Comparison of ENCODE assay signal across 9 mouse cellular contexts in genomic region chr1:84697136-84697535, GRCm38 (mm10). TPM values are rescaled to one million over a fixed set of nuclear protein-coding genes. Genes with fewer than 3 reads are reported as not detected.
DNase-seq lines count a peak whose midpoint lies in the region; ATAC-seq and TF ChIP-seq lines count a peak whose summit lies in the region.
"Had no signal": no experiment of that assay in that cellular context is flagged by ENCODE, and none has a peak within 500 bp of the region (broad histone marks: within the 10 kb centered on the region; RNA-seq: fewer than 3 reads in every experiment).

No protein-coding gene starts in this region.

- H3K4me2 ChIP-seq in kidney, embryonic 14.5 days (replicated peaks; ENCODE audit: low read depth, low read length): no peak overlapping the region
- H3K4me2 ChIP-seq in hindbrain, embryonic 15.5 days: 0 out of 2 replicates have a peak overlapping the region, but pooled peaks have one; percentile 9
- no peak overlapping the region for H3K4me2 ChIP-seq in lung, postnatal 0 days (replicated peaks; ENCODE audit: low read depth, low read length)
- H3K4me2 ChIP-seq in heart, embryonic 11.5 days: no peak overlapping the region

- H3K36me3 ChIP-seq in kidney, embryonic 14.5 days (ENCODE audit: control insufficient read depth, insufficient read depth, low read length): no peaks in the 10 kb centered on the region
- H3K36me3 ChIP-seq in hindbrain, embryonic 15.5 days: no peaks in the 10 kb centered on the region
- no peaks in the 10 kb centered on the region for H3K36me3 ChIP-seq in lung, postnatal 0 days (ENCODE audit: insufficient read depth, low read length)
- H3K36me3 ChIP-seq in heart, embryonic 11.5 days (ENCODE audit: control insufficient read depth, insufficient read depth, low read length): no peaks in the 10 kb centered on the region

- H3K4me1 ChIP-seq in kidney, embryonic 14.5 days (ENCODE audit: control insufficient read depth, insufficient read depth, low read length): peaks cover 8% of the 10 kb centered on the region; the same call in 1 of the 2 replicates
- H3K4me1 ChIP-seq in hindbrain, embryonic 15.5 days (replicated peaks): peaks cover 28% of the 10 kb centered on the region
- H3K4me1 ChIP-seq in lung, postnatal 0 days (ENCODE audit: insufficient read depth, low read depth, low read length): peaks cover 8% of the 10 kb centered on the region; the same call in 1 of the 2 replicates
- 0 out of 2 replicates have a peak, but pooled peaks cover 4% of the 10 kb centered on the region for H3K4me1 ChIP-seq in heart, embryonic 11.5 days (ENCODE audit: control insufficient read depth, insufficient read depth, low read length)

- WGBS in kidney, embryonic 14.5 days: 3% methylated on average over 2 of the region's 2 CpGs
- 3% methylated on average over 2 of the region's 2 CpGs for WGBS in hindbrain, embryonic 15.5 days
- WGBS in lung, postnatal 0 days: 5% methylated on average over 2 of the region's 2 CpGs
- WGBS in heart, embryonic 11.5 days (ENCODE audit: insufficient replicate concordance): 2% methylated on average over 2 of the region's 2 CpGs

- TF ChIP-seq EP300 in lung, postnatal 0 days (IDR thresholded peaks at IDR 0.05): no peak

- TF ChIP-seq CTCF in lung, postnatal 0 days (IDR thresholded peaks at IDR 0.05): peak; percentile 36

- no peak overlapping the region for H3K9ac ChIP-seq in kidney, embryonic 14.5 days (ENCODE audit: low read depth, low read length)
- no peak overlapping the region for H3K9ac ChIP-seq in hindbrain, embryonic 15.5 days
- no peak overlapping the region for H3K9ac ChIP-seq in lung, postnatal 0 days (replicated peaks; ENCODE audit: low read depth)
- no peak overlapping the region for H3K9ac ChIP-seq in heart, embryonic 11.5 days (ENCODE audit: low read depth, low read length)

- H3K4me3 ChIP-seq in kidney, embryonic 14.5 days (ENCODE audit: low read length): no peak overlapping the region
- H3K4me3 ChIP-seq in hindbrain, embryonic 15.5 days: no peak overlapping the region
- H3K4me3 ChIP-seq in lung, postnatal 0 days (ENCODE audit: low read depth, low read length): no peak overlapping the region
- no peak overlapping the region for H3K4me3 ChIP-seq in heart, embryonic 11.5 days (ENCODE audit: low read depth, low read length)

- H3K27ac ChIP-seq in kidney, embryonic 14.5 days (ENCODE audit: low read depth, low read length): no peak overlapping the region
- no peak overlapping the region for H3K27ac ChIP-seq in hindbrain, embryonic 15.5 days (replicated peaks)
- no peak overlapping the region for H3K27ac ChIP-seq in lung, postnatal 0 days (ENCODE audit: low read length)
- no peak overlapping the region for H3K27ac ChIP-seq in heart, embryonic 11.5 days (ENCODE audit: low read depth, low read length)
- H3K27ac ChIP-seq: macrophage had no signal

- peaks cover 17% of the 10 kb centered on the region for H3K27me3 ChIP-seq in kidney, embryonic 14.5 days (ENCODE audit: control insufficient read depth, insufficient read depth, low read length)
- no peaks in the 10 kb centered on the region for H3K27me3 ChIP-seq in hindbrain, embryonic 15.5 days
- peaks cover 20% of the 10 kb centered on the region for H3K27me3 ChIP-seq in lung, postnatal 0 days (replicated peaks; ENCODE audit: insufficient read depth, low read length)
- peaks cover 21% of the 10 kb centered on the region for H3K27me3 ChIP-seq in heart, embryonic 11.5 days (ENCODE audit: control insufficient read depth, insufficient read depth, low read length)

- ATAC-seq in kidney, embryonic 14.5 days (ENCODE audit: low FRiP score, low TSS enrichment): no peak
- ATAC-seq in common myeloid progenitor, adult 5-6 weeks (replicated peaks; ENCODE audit: low read depth, poor library complexity, severe bottlenecking): peak; percentile 55
- ATAC-seq in hindbrain, embryonic 15.5 days (ENCODE audit: low FRiP score, low read depth): no peak
- ATAC-seq in lung, postnatal 0 days: no peak
- ATAC-seq in heart, embryonic 11.5 days (replicated peaks; ENCODE audit: insufficient number of reproducible peaks, low FRiP score, low TSS enrichment): no peak

- H3K9me3 ChIP-seq in kidney, embryonic 14.5 days (ENCODE audit: control insufficient read depth, low read length): no peaks in the 10 kb centered on the region
- H3K9me3 ChIP-seq in hindbrain, embryonic 15.5 days: no peaks in the 10 kb centered on the region
- no peaks in the 10 kb centered on the region for H3K9me3 ChIP-seq in lung, postnatal 0 days (ENCODE audit: low read length)
- H3K9me3 ChIP-seq in heart, embryonic 11.5 days (replicated peaks; ENCODE audit: control insufficient read depth, low read length): no peaks in the 10 kb centered on the region

- DNase-seq in kidney, postnatal 4 days: peak; percentile 53 to 62
- peak; percentile 47 for DNase-seq in adrenal gland, adult 18-20 months (ENCODE audit: low spot score in 2 of 2)
- DNase-seq in lung, postnatal 0 days (ENCODE audit: low spot score): no peak
- peak; percentile 89 to 90 for DNase-seq in right cerebral cortex, adult 2 months (ENCODE audit: low spot score in 2 of 2)

RNA-seq across cellular contexts. Expression of gene Dner, which starts 1.1 kb away (rescaled TPM):
- polyA plus RNA-seq in kidney, embryonic 14.5 days (2014; fragmentation: Nextera tagmentation; extraction: Ambion mirVana): 0.31 and 1.1 TPM in 2 replicates
- 1 to 10 TPM; 4.1 to 4.3 TPM for total RNA-seq in adrenal gland, adult 18-20 months (2021)
- total RNA-seq in common myeloid progenitor, adult 5-6 weeks (2017): not detected in 2 replicates
- 296 and 343 TPM in 2 replicates for polyA plus RNA-seq in hindbrain, embryonic 15.5 days (2015; fragmentation: Nextera tagmentation; extraction: Ambion mirVana)
- 0.48 and 0.56 TPM in 2 replicates for polyA plus RNA-seq in lung, postnatal 0 days (2015; fragmentation: Nextera tagmentation; extraction: Ambion mirVana)
- polyA plus RNA-seq in heart, embryonic 11.5 days (2014; fragmentation: Nextera tagmentation; extraction: Ambion mirVana): 0.75 and 0.99 TPM in 2 replicates

Comparison
In these comparisons a context has a peak if more than half of its experiments do, and no peak if none do; other contexts are left out.
1. RNA of gene Dner, which starts 1.1 kb away (polyA plus RNA-seq): 296 to 343 TPM in hindbrain, embryonic 15.5 days; 0.31 to 1.1 TPM in kidney, embryonic 14.5 days, 0.75 to 0.99 TPM in heart, embryonic 11.5 days and 0.48 to 0.56 TPM in lung, postnatal 0 days; every median in the first group is over 100 times any median in the second.